Mouse (Mus musculus) left cerebral cortex, postnatal 36 days (tissue): ENCODE results near the gene Map3k3. TPM values are rescaled to one million over a fixed set of nuclear protein-coding genes. Genes with fewer than 3 reads are reported as not detected.

Source experiments
- total RNA-seq, 2 experiments: library from RNA; stranded (reverse); gene quantifications; 2 replicates each; pipeline ENCODE4 v1.2.3; 2021

Gene Map3k3
- total RNA-seq, 2 experiments from 2014 or later: 26.9 to 28.4 TPM

Other genes with a start within 250 kb of the Map3k3 start
- gene Cyb561, start 131.3 kb upstream of the Map3k3 start, total RNA-seq: 10 to 100 TPM; 81.8 to 88.9 TPM
- gene Ace, start 116.7 kb upstream of the Map3k3 start, total RNA-seq: 10 to 100 TPM in 1 of 2 experiments, 1 to 10 TPM in 1; 9.2 to 11.5 TPM
- gene Ace3, start 89.9 kb upstream of the Map3k3 start, total RNA-seq: not detected
- 1 to 10 TPM; 2.1 to 2.2 TPM for gene Kcnh6, start 76.5 kb upstream of the Map3k3 start, total RNA-seq
- gene Dcaf7, start 47.7 kb upstream of the Map3k3 start, total RNA-seq: 100 to 1,000 TPM; 144 to 147 TPM
- gene Taco1, start 18.6 kb upstream of the Map3k3 start, total RNA-seq: 10 to 100 TPM; 17.2 to 20.3 TPM
- not detected for gene Gm10840, start 76.2 kb downstream of the Map3k3 start, total RNA-seq
- 100 to 1,000 TPM in 1 of 2 experiments, 10 to 100 TPM in 1; 98.5 to 104 TPM for gene Limd2, start 76.2 kb downstream of the Map3k3 start, total RNA-seq
- 10 to 100 TPM; 26.6 to 31.2 TPM for gene Strada, start 117.6 kb downstream of the Map3k3 start, total RNA-seq
- gene Ccdc47, start 131.7 kb downstream of the Map3k3 start, total RNA-seq: 10 to 100 TPM; 79.5 to 86.6 TPM
- gene Ddx42, start 132.3 kb downstream of the Map3k3 start, total RNA-seq: 10 to 100 TPM; 63.0 to 68.0 TPM
- gene Ftsj3, start 171.5 kb downstream of the Map3k3 start, total RNA-seq: 10 to 100 TPM; 26.0 to 29.8 TPM
- gene Psmc5, start 171.5 kb downstream of the Map3k3 start, total RNA-seq: 100 to 1,000 TPM; 183 to 198 TPM
- gene Smarcd2, start 188.4 kb downstream of the Map3k3 start, total RNA-seq: 10 to 100 TPM; 17.2 to 20.6 TPM
- gene Tcam1, start 192.1 kb downstream of the Map3k3 start, total RNA-seq: under 1 TPM; 0.15 to 0.25 TPM
- not detected for gene Gh, start 217.3 kb downstream of the Map3k3 start, total RNA-seq
- gene Cd79b, start 230.1 kb downstream of the Map3k3 start, total RNA-seq: under 1 TPM; 0.27 to 0.34 TPM